Mouse (Mus musculus) bone marrow, adult 2 months (tissue): ENCODE data around the gene Clcnka.

Experiments used
- CTCF ChIP-seq: fragments of 200-500 bp; IDR thresholded peaks from 2 replicates; pipeline ENCODE4 v1.5.1; 2011; ENCODE audit warnings: low read length, control low read depth; ENCODE audit not compliant: control insufficient read depth, insufficient read depth
- POLR2A ChIP-seq: fragments of 200-500 bp; IDR thresholded peaks from 2 replicates; pipeline ENCODE4 v1.6.1; 2011; ENCODE audit warnings: low read depth, mild to moderate bottlenecking, control low read depth, low read length, borderline replicate concordance; ENCODE audit not compliant: control insufficient read depth

DNA sequence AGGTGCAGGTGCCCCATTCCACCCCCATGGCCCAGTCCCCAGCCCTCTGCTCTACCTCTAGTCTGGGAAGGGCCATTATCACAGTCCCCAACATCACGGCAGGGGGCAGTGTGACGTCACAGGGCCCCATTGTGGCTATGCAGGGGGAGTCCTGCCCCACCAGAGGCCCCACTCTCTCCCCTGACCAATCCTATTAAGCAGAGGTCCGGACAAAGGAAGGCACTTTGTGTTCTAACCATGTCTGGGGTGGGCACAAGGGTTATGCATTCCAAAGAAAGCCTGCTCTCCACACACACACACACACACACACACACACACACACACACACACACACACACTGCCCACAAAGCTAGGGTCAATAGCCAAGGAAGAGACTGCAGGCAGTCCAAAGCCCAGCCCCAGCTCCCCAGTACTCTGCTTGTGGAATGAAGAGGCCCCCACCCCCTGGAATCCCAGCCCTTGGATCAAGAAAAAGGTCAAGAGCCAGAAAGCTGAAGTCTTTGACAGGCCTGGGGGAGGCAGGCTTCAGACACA lies 63.2 kb downstream of the Clcnka start:
- TF ChIP-seq CTCF (no peak), POLR2A (no peak)
